Mouse (Mus musculus): ENCODE results near the gene Grn.
"Not testable (repeated sequence)": the region's sequence is repeated elsewhere in the genome, so short reads cannot be mapped to it uniquely, and the experiment has no call there.

The Grn gene

DNA sequence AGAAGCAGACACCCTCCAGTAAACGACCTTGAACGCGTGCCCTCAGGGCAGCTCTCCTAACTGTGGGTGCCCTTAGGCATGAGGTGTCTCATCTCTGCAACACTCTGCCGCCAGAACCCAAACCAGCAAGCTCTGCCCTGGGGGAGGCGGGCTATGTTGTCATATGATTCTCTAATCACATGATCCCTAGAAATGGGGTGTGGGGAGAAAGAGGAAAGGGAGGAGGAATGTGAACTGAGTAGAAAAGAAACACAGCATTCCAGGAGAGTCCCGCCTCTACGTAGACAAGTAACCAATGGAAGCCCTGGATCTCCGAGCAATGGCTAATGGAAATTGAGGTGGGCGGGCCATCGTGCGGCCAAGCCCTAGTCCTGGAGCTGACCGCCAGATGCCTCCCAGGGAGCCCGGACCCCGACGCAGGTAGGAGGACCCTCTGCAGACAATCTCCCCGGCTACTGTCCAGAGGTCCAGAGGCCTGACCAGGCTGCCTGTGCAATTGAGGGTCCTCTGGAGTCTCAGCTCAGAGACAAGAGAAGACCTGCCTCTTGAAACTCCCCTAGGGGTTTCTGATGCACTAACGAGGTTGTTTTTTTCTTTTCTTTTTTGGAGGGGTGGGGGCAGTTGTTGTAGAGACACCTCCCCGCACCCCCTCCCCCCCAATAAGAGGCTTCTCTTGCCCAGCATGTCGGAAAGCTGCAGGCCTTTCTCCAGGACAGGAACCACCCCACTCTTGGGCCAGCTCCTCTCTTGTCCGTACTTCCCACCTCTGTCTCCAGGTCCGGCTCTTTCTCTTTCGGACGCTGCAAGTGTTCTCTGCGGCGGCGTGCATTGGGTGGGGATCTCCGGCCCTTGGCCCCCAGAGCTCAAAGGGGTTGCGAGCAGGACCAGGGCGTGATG, at the start of gene Grn:
Grn (plus strand) TSS at position 195 of the 897 bp plus-strand sequence.
- peak; percentile 94 for DNase-seq (ENCODE audit: extremely low read depth, low read depth)

DNA sequence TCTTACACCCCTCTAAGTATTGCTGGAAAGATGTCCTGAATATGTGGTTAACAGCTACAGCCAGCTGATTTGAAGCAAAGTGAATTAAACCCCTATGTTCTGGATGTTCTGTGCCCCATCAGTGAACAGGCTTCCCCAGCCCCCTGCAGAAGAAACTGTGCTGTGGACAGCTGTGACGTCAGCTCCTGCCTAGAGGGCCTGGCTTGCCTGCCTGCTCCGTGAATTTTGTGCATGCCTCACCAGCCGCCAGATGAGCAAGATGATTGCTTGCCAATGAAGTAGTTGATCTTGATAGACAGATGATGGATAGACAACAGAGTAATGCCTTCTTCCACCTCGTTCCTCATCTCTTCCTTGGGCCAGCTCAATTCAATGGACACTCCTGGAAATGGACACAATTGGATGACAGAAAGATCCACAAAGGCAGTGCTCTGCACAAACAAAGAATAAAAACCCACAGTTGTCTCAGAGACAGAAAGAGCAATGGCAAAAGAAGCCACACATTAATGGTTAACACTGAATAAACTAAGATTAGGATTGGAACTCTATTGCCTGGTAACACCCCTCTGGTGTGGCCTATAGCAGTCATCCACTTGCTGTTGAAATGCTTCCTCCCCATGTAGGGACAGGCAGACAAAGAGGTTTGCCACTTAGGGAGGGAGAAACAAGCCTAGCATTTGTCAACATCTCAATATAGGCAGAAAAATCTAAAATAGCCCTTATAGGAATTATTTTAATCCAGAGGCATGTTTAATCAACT, 48.6 kb upstream of the Grn start:
- no peak for DNase-seq (ENCODE audit: extremely low read depth, low read depth)

DNA sequence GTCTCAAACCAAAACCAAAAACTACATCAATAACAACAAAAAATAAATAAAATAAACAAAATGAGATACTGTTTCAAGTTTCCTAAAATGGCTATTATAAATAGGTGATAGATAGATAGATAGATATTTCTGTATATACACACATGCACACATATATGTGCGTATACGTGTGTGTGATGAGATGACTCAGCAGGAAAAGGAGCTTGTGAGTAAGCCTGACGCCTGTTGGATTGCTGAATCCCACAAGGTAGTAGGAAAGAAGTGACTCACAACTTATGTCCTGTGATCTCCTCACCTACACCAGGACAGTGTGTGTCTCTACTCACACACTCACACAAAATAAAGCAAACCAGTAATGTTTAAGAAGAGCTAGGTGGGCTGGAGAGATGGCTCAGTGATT, 47.3 kb upstream of the Grn start:
- DNase-seq (ENCODE audit: extremely low read depth, low read depth): no peak

DNA sequence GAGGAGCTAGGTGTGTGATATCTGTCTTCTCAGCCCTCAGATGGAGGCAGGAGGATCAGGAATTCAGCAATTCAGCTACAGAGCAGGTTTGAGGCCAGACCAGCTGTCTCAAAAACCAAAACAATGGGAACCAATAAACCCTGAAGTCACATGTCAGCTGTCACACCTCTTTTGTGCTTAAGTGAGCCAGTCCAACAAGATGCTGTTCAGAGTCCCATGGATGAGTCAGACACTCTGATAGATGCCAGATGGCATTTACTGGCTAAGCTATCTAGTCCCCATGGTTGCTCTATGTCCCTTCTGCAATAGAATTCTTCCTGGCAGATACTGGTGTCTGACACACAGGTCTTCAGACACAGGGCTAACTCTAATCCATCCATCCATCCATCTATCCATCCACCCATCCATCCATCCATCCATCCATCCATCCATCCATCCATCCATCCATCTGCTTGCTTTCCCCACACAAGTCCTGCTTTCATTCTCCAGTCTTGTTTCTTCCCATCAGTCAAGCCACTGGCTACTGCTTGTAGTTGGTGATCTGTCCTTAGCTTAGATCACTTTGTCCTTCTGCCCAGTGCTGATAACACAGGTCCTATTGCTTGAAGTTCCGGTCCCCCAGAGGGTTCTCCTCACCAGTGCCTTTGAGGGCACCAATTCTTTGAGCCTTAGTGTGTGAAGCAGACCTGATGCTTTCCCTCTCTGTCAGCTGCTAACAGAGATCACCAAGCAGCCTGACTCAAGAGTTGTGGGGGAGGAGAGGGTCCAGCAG, 46.6 kb upstream of the Grn start:
- DNase-seq (ENCODE audit: extremely low read depth, low read depth): no peak

DNA sequence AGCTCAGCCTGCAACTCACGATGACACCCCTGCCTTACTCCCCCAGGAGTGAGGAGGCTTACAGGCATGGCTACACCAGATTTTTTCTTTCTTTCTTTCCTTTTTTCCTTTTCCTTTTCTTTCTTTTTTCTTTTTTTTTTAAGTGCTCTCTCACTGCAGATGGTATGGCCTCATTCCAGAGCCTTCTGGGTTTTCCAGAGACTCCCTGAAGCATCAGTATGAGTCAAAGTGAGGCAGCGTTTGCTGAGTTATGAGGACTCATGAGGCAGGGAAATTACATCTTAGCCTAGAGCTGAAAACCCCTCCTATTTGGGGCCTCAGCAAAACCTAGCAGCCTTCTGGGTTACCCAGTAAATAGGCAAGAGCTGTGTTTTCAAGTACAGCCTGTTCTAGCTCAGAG, 45.7 kb upstream of the Grn start:
- DNase-seq (ENCODE audit: extremely low read depth, low read depth): no peak

DNA sequence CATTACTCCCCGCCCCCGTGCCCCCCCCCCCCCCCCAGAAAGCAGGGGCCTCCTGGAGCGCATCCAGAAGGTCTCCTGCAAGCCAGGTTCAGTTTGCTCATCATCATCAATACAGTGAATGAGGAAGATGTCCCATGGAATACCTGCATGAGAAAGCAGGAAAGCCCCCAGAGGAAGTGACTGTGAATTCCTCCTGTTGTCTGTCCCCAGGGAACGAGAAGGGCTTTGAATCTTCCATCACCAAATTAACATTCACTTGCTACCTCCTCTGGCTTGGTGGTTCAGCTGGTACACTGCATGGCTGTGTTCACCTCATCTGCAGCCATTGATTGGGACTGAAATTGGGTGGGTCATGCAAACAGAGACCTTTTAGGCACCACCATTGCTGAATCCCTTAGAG, 45.0 kb upstream of the Grn start:
- DNase-seq (ENCODE audit: extremely low read depth, low read depth): no peak

DNA sequence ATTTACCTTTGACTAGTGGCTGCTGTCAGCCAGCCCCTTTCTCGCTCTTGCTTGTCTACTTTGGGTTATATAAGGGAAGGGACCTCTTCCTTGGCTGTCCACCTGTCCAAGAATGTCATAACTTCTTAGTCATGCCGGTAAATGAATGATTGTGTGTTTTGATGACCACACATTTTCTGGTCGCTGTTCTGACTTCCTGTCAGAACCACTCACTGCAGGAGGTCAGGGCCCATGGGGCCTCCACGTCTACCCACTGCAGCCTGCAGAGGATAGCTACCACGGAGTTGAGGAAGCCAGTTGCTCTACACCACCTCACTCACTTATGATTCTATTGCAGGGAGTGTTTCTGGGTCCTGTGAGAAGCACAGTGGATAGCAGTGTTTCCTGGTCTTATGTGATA, 44.0 kb upstream of the Grn start:
- no peak for DNase-seq (ENCODE audit: extremely low read depth, low read depth)

DNA sequence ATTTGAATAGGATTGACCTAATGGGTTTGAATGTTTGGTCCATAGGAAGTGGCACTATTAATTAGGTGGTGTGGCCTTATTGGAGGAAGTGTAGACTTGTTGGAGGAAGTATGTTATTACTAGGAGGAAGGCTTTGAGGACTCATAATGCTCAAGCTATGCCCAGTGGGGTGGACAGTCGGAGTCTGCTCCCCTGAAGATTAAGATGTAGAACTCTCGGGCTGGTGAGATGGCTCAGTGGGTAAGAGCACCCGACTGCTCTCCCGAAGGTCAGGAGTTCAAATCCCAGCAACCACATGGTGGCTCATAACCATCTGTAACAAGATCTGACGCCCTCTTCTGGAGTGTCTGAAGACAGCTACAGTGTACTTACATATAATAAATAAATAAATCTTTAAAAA, 40.7 kb upstream of the Grn start:
- DNase-seq (ENCODE audit: extremely low read depth, low read depth): not testable (repeated sequence)

DNA sequence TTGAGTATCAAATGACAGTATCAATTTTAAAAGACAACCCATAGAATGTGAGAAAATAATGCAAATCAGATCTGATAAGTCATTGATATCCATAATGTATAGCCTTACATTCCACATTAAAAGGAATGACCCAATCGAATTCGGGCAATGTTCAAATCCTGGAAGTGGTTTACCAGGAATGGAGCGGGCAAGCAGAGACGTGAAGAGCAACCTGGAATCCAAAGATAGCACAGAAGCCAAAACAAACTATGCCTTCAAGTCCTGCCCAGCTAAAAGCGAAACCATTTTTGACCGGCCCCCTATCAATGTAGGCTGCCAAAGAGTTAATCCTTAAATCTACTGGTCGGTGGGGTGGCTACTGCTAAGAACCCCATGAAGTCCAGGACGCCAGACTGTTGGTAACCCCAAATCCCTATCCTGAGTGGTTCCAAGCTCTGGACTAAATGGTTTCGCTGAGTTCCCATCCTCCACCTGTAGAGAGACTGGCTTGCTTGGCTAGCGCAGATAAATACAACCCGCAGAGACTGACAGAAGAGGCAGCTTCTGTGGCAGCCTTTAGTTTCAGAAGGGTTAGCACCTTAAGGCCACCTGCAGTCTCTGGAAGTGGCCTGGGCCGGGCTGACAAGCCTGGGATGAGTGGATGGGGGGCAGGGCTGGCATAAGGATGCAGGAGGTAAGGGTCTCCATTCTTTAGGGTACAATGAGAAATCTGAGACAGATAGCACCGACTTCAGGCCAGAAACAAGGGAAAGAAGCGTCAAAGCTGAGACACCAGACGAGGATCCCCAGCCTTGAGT, 37.5 kb upstream of the Grn start:
- no peak for DNase-seq (ENCODE audit: extremely low read depth, low read depth)

DNA sequence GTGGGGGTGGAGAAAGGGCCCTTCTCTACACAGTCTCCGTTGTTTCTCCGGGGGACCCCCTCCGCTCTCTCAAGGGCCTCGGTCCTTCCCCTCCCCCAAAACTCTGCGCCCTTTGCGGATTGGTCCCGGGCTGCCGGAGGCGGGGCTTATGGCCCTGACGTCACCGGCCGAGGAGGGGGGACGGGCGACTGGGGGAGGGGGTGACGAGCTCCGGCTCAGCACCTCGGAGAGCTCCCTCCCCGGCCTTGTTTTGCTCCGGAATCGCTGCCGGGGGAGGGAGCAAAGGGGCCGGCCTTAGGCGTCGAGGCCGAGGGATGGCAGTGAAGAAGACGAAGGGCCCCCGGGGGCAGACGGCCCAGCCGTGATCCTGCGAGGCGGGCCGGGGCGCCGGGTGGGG, 36.9 kb upstream of the Grn start, which contains the start of gene Rundc3a:
Rundc3a (plus strand) TSS at position 166 of the 397 bp plus-strand sequence.
- no peak for DNase-seq (ENCODE audit: extremely low read depth, low read depth)

DNA sequence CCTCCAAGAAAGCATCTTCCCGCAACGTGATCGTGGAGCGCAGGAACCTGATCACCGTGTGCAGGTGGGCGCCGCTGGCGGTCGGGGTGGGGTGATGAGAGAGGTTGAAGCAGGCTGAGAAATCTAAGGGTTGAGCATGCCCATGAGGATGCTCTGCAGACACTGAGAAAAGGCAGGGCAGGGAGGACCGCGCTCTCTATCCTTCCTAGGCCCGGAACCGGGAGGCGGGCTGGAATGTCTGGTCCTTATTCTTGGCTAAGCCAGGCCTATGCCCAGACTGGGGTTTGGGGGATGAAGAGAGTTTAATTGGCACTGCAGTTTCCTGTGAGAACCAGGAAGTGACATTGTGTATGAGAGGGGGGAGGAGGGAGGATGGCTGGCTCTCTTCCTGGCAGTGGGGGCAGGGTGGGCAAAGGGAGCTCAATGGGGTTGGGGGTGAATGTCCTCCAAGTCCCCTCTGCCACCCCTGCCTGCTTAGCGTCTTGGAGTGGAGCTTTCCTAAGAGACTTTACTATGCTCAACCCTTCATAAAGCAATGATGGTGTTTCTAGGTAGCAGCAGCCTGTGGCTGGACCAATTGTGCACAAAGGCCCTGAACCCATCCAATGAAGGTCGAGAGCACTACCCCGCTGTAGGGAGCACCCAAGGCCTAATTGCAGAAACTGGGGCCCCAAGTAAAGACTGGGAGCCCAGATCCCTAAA, 36.2 kb upstream of the Grn start:
- DNase-seq (ENCODE audit: extremely low read depth, low read depth): no peak

DNA sequence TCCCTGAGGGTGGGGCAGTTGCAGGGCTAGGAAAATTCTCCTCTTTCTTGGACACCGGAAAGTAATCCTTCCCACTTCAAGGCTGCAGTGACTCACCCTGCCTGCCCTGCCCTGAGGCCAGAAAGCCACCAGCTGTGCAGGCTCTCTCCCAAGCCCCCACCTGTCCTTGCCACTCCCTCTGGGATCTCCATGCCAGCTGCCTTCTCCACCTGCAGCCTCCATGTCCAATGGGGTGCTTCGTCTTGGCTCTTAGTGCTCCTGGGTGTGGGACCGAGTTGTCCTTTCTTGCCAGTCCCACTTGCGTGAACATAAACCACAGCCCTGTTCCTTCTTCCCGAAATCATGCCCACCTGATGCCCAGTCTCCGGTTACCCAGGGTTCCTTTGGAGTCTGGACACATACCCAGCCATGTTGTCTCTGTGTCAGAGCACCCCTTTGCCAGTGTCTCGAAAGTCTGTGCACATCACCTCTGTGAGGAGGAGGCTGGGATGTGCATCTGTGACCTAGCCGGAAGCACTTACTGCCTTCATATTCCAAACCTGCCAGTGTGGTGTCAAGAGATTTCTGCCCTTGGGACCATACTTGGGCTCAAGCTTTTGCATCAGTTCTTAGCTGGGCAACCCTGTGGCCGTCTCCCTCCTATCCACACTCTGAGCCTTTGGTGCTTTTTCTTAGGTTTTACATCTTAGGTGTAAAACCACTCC, 35.5 kb upstream of the Grn start:
- no peak for DNase-seq (ENCODE audit: extremely low read depth, low read depth)

DNA sequence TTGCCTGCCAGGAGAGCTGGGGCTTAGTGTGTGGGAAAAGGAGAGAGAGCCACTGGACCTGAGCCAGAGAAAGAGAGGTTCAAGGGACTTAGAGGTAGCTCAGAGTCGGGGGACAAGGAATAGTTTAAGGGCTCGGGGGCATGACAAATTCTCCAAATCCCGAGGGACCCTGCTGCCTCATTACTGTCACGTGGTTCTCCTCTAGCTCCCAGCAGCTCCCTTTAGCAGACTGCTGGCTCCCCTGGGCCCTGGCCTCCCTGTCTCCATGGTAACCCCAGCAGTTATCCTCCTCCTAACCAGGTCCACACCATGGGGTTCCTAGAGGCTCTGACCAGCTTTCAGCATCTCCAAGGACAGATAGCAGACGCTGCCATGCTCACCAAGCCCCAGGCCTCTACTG, 34.9 kb upstream of the Grn start:
- no peak for DNase-seq (ENCODE audit: extremely low read depth, low read depth)

DNA sequence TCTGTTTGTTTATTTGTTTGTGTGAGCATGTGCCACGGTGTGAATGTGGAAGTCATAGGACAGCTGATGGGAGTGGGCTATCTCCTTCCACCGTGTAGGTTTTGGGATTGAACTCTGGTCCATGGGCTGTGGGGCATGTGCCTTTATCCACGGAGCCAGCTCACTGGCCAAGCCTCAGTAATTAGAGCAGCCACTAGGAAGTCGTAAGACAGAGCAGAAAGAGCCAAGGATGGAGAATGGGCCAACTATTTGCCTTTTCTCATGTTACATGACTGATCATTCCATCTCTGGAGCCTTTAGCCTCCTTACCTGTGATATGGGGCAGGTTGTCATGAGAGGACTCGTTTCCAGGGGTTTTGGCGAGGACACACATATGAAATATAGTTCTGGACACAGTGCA, 33.9 kb upstream of the Grn start:
- no peak for DNase-seq (ENCODE audit: extremely low read depth, low read depth)

DNA sequence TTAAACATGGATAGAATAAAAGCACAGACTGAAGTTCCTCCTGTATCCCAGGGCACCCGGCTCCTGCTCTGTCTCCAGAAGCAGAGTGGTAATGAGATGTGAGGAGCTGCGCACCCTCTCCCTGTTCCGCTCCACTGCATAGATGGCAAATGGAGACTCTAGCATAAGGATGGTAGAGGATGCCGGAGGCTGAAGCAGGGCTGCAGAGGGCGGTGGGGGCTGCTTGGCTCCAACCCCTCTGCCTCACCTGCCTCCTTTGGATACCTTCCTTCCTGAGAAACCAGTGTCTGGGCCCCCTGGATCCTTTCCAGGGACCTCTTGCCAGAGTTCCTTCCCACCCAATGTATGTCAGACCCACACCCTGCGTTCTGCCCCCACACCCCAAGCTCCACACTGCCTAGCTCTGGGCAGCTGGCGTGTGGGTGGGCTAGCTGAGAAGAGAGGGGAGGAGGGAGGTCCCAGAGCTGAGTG, 33.4 kb upstream of the Grn start:
- no peak for DNase-seq (ENCODE audit: extremely low read depth, low read depth)

DNA sequence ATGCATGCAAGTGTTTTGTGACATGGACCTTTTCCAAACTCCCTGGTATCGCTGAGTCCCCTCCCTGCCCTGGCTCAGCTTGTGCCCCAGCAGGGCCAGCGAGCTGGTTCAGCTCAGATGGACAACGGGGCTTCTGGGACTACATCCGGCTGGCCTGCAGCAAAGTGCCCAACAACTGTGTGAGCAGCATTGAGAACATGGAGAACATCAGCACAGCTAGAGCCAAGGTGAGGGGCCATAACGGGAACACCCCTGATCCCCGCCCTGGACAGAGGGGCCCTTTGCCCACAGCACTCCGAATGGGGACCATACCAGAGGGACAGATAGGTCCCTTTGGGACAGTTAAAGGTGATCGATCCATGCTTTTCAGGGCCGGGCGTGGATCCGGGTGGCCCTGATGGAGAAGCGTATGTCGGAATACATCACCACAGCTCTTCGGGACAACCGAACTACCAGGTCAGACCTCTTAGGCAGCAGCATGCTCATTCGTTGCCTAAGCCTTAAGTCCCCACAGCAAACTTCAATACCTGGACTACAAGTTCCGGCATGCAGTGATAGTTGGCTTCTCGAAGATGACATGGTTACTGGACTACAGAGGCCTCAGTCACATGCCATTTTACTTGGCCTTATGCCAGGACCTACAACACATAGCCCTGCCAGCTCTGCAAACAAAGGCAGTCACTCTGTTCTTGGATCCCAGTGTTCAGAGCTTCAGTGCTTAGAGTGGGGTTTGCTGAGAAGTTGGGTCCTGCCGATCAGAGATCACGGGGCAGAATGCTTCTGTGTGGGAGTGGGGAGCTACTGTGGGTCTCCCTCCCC, 31.9 kb upstream of the Grn start:
- no peak for DNase-seq (ENCODE audit: extremely low read depth, low read depth)

DNA sequence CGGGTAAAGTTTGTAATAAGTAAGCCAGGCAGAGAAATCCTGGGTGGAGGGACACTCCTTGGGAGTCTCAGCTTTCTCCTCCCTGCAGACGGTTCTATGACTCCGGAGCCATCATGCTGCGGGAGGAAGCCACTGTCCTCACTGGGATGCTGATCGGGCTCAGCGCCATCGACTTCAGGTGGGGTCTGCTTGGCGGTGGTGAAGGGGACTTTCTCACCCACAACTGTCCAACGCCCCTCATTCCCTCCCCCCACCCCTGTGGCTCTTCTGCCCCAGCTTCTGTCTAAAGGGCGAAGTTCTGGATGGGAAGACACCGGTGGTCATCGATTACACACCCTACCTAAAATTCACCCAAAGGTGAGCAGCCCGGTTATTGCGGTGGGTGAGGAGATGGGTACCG, 31.0 kb upstream of the Grn start:
- no peak for DNase-seq (ENCODE audit: extremely low read depth, low read depth)

DNA sequence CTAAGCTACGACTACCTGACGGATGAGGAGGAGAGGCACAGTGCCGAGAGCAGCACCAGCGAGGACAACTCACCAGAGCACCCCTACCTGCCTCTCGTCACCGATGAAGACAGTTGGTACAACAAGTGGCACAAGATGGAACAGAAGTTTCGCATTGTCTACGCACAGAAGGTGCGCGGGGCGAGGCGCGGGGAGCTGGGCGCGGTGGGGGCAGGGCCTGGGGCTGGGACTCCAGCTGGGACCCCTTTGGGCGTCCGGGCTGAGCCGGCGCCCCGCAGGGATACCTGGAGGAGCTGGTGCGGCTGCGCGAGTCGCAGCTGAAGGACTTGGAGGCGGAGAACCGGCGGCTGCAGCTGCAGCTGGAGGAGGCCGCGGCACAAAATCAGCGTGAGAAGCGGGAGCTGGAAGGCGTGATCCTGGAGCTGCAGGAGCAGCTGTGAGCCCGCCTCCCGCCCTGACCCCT, 30.5 kb upstream of the Grn start:
- DNase-seq (ENCODE audit: extremely low read depth, low read depth): no peak

All from MEL-GATA-1-ER (cell line).